Mouse (Mus musculus) intestine, postnatal 0 days (tissue): ENCODE results near the gene Olfr16. TPM values are rescaled to one million over a fixed set of nuclear protein-coding genes. Genes with fewer than 3 reads are reported as not detected.
A peak's percentile ranks its signal among the peaks of the same experiment; 100 is the strongest.

Source experiments
- ATAC-seq: fragments of 200-750 bp; cut with Nextera tagmentation; 2 replicates; pipeline ENCODE4 v1.8.0; 2017; ENCODE audit warnings: mild to moderate bottlenecking, moderate TSS enrichment, moderate library complexity
- H3K27ac ChIP-seq: fragments of 300-500 bp; sonication (generic); 2 replicates; pipeline ENCODE4 v1.5.1; 2014; ENCODE audit warnings: mild to moderate bottlenecking, low read depth, low read length, moderate library complexity
- H3K27me3 ChIP-seq: fragments of 300-500 bp; sonication (generic); replicated peaks from 2 replicates; pipeline ENCODE4 v1.6.1; 2014; ENCODE audit warnings: low read length, mixed read lengths; ENCODE audit not compliant: control insufficient read depth, insufficient read depth
- H3K36me3 ChIP-seq: fragments of 300-500 bp; sonication (generic); 2 replicates; pipeline ENCODE4 v1.6.1; 2014; ENCODE audit warnings: mild to moderate bottlenecking, moderate library complexity; ENCODE audit not compliant: control insufficient read depth, insufficient read depth
- H3K4me1 ChIP-seq: fragments of 300-500 bp; sonication (generic); replicated peaks from 2 replicates; pipeline ENCODE4 v1.6.1; 2014; ENCODE audit warnings: antibody characterized with exemption, low read length, mixed read lengths; ENCODE audit not compliant: control insufficient read depth, insufficient read depth
- H3K4me2 ChIP-seq: fragments of 300-500 bp; sonication (generic); replicated peaks from 2 replicates; pipeline ENCODE4 v1.6.1; 2014; ENCODE audit warnings: low read depth, mild to moderate bottlenecking, moderate library complexity
- H3K4me3 ChIP-seq: fragments of 300-500 bp; sonication (generic); 2 replicates; pipeline ENCODE4 v1.5.1; 2014; ENCODE audit warnings: low read depth, low read length
- H3K9ac ChIP-seq: fragments of 300-500 bp; sonication (generic); 2 replicates; pipeline ENCODE4 v1.6.1; 2014; ENCODE audit warnings: mild to moderate bottlenecking, low read depth, low read length
- H3K9me3 ChIP-seq: fragments of 300-500 bp; sonication (generic); 2 replicates; pipeline ENCODE4 v1.6.1; 2016; ENCODE audit warnings: mixed run types; ENCODE audit not compliant: control insufficient read depth
- CTCF ChIP-seq: sonication (generic); IDR thresholded peaks from 2 replicates; pipeline ENCODE4 v1.5.1; 2016; ENCODE audit warnings: low read depth, mild to moderate bottlenecking, control low read depth, antibody characterized with exemption, moderate library complexity
- WGBS: fragments of 180-500 bp; shearing (Covaris S2); extraction: QIAGEN DNeasy Blood & Tissue Kit; methylation state at CpG from one replicate; pipeline ENCODE4 v1.1.7; 2014; 5-methylcytosine and 5-hydroxymethylcytosine counted together
- polyA plus RNA-seq: library from polyadenylated mRNA; unstranded; fragments of >200 nt; fragmentation: Nextera tagmentation; extraction: Ambion mirVana; gene quantifications from 2 replicates; pipeline ENCODE4 v1.2.1, GENCODE M21; 2015

The Olfr16 gene
- polyA plus RNA-seq, result not detected in 2 replicates

DNA sequence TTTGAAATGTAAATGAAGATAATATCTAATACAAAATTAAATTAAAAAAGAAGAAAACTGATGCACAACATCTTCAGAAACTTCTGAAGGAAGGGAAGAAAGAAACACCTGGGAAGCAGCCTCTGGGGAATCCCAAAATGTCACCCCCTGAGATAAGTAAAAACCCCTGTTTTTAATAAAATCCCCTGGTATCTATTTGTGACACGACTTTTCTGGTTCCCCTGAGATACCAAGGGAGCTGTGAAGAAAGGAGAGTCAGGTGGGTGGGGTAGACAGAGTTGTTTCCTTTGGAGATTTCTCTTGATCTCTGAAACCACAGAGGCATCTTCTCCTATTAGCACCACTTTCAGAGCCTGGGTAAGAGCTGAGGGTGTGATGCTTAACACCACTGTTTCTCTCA is at the start of gene Olfr16:
Olfr16 (plus strand) TSS at position 250 of the 400 bp plus-strand sequence.
- H3K36me3 ChIP-seq, result no peaks in the 10 kb centered on the region
- H3K4me2 ChIP-seq, result no peak within 1 kb of the TSS
- no peaks in the 10 kb centered on the region for H3K9me3 ChIP-seq
- TF ChIP-seq CTCF, result no peak
- H3K27me3 ChIP-seq, result no peaks in the 10 kb centered on the region
- no peak within 1 kb of the TSS for H3K4me3 ChIP-seq
- no peak for ATAC-seq
- H3K27ac ChIP-seq, result no peak within 1 kb of the TSS
- H3K4me1 ChIP-seq, result no peaks in the 10 kb centered on the region
- WGBS, result 52% methylated on average over 1 of the region's 1 CpGs
- H3K9ac ChIP-seq, result no peak within 1 kb of the TSS

- no peak for ATAC-seq
- Histone ChIP-seq H3K27me3 (no peaks in the 10 kb centered on the region), H3K4me1 (no peaks in the 10 kb centered on the region), H3K9me3 (no peaks in the 10 kb centered on the region), H3K4me3 (no peak overlapping the region), H3K4me2 (no peak overlapping the region), H3K36me3 (no peaks in the 10 kb centered on the region), H3K27ac (no peak overlapping the region), H3K9ac (no peak overlapping the region)
- no peak for TF ChIP-seq CTCF
Observed at GRCm38 (mm10) chr1:172903313-172903712, 46.9 kb upstream of the Olfr16 start.

DNA sequence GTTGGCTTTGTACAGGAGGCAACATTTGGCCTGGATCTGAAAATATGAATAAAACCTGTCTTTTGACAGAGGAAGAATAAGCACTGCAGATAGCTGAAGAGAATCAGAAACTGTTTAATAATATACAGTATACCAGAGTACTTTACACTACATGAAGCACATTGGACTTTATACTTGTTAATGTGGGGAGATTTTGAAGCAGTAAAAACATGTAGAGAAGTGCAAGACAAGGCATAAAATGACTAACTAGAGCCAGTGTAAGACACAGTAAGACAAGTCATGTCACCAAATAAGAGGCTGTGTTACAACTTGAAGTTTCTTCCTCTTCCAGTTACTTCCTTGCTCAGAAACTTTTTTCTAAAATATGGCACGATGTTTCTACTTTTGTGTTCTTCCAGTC is 33.1 kb upstream of the Olfr16 start:
- Histone ChIP-seq H3K9ac (no peak overlapping the region), H3K27me3 (no peaks in the 10 kb centered on the region), H3K36me3 (no peaks in the 10 kb centered on the region), H3K4me1 (no peaks in the 10 kb centered on the region), H3K27ac (no peak overlapping the region), H3K4me3 (no peak overlapping the region), H3K9me3 (no peaks in the 10 kb centered on the region), H3K4me2 (no peak overlapping the region)
- ATAC-seq, result peak; percentile 78
- 80% methylated on average over 1 of the region's 1 CpGs for WGBS
- no peak for TF ChIP-seq CTCF

- 72% methylated on average over 2 of the region's 2 CpGs for WGBS
- Histone ChIP-seq H3K9me3 (no peaks in the 10 kb centered on the region), H3K4me2 (no peak overlapping the region), H3K4me3 (no peak overlapping the region), H3K36me3 (no peaks in the 10 kb centered on the region), H3K9ac (no peak overlapping the region), H3K4me1 (no peaks in the 10 kb centered on the region), H3K27ac (no peak overlapping the region), H3K27me3 (no peaks in the 10 kb centered on the region)
- no peak for TF ChIP-seq CTCF
- no peak for ATAC-seq
Observed at GRCm38 (mm10) chr1:172918450-172918849, 31.8 kb upstream of the Olfr16 start.

GRCm38 (mm10) chr1:172932197-172932596 is 18.0 kb upstream of the Olfr16 start:
- no peak for ATAC-seq
- WGBS, result 74% methylated on average over 2 of the region's 2 CpGs

DNA sequence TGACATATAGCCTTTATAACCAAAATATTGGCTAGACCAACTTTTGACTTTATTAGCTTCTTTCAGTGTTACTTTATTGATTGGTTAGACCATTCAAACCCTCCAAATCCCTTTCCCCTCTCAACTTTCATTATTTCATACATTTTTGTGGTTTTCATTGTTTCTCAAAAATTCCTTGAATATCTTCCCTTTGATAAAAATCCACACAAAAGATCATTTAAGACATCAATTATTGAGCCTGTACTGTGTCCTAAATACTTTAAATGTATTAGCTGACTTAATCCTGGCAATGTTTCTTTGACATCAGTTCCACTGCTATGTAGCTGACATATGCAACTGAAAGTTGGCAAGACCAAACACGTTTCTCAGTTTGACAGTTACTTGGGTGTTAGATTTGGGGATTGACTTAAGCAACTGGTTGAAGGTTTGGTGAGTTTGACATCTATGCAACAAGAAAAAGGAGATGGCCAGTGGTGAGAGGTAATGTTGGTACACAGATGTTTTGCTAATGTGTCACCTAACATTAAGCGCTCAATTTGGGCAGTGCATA is 1.0 kb downstream of the Olfr16 start:
- Histone ChIP-seq H3K9ac (no peak overlapping the region), H3K27me3 (no peaks in the 10 kb centered on the region), H3K4me3 (no peak overlapping the region), H3K36me3 (no peaks in the 10 kb centered on the region), H3K4me1 (no peaks in the 10 kb centered on the region), H3K9me3 (no peaks in the 10 kb centered on the region), H3K27ac (no peak overlapping the region), H3K4me2 (no peak overlapping the region)
- ATAC-seq, result no peak
- no peak for TF ChIP-seq CTCF
- WGBS, result 74% methylated on average over 2 of the region's 2 CpGs

More at GRCm38 (mm10) chr1:172932197-172932596, 18.0 kb upstream of the Olfr16 start:
- H3K27me3 ChIP-seq, result no peaks in the 10 kb centered on the region
- no peak overlapping the region for H3K4me2 ChIP-seq
- no peaks in the 10 kb centered on the region for H3K36me3 ChIP-seq
- H3K9ac ChIP-seq, result no peak overlapping the region
- no peak overlapping the region for H3K27ac ChIP-seq
- H3K9me3 ChIP-seq, result no peaks in the 10 kb centered on the region
- TF ChIP-seq CTCF, result no peak
- H3K4me1 ChIP-seq, result no peaks in the 10 kb centered on the region
- no peak overlapping the region for H3K4me3 ChIP-seq

DNA sequence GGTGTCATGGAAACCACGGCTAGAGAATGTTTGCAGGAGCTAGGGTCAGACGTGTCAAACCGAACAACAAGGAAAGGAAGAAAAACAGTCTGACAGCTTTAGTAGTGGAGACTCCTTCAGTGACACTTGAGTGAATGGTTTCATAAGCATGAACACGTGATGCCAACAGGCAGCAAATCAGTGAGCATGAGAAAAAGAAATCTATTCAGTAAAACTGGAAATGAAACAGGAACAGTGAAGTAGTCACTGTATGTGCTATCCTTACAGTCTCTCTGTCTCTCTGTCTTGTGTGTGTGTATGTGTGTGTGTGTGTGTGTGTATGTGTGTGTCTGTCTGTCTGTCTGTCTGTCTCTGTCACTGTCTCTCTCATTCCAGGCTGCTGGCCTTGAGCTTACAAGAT is 5.2 kb downstream of the Olfr16 start:
- Histone ChIP-seq H3K4me1 (no peaks in the 10 kb centered on the region), H3K4me2 (no peak overlapping the region), H3K4me3 (no peak overlapping the region), H3K36me3 (no peaks in the 10 kb centered on the region), H3K27me3 (no peaks in the 10 kb centered on the region), H3K27ac (no peak overlapping the region), H3K9me3 (no peaks in the 10 kb centered on the region), H3K9ac (no peak overlapping the region)
- 63% methylated on average over 4 of the region's 4 CpGs for WGBS
- no peak for TF ChIP-seq CTCF
- no peak for ATAC-seq
